Mouse (Mus musculus) hindbrain, embryonic 11.5 days (tissue): ENCODE results near the gene 1700018F24Rik. TPM values are rescaled to one million over a fixed set of nuclear protein-coding genes. Genes with fewer than 3 reads are reported as not detected.
"Not testable (repeated sequence)": the region's sequence is repeated elsewhere in the genome, so short reads cannot be mapped to it uniquely, and the experiment has no call there.

Experiments used
- ATAC-seq: fragments of 200-750 bp; cut with Nextera tagmentation; 2 replicates; pipeline ENCODE4 v1.8.0; 2017; ENCODE audit warnings: mild to moderate bottlenecking, moderate TSS enrichment, moderate library complexity; ENCODE audit not compliant: low FRiP score
- DNase-seq: peaks from one replicate; pipeline ENCODE4 v3.0.0-alpha.2; 2015; ENCODE audit warnings: low spot score
- H3K27ac ChIP-seq: fragments of 300-500 bp; sonication (generic); 2 replicates; pipeline ENCODE4 v1.5.1; 2014; ENCODE audit warnings: mild to moderate bottlenecking, low read depth, low read length
- H3K27me3 ChIP-seq: fragments of 300-500 bp; sonication (generic); 2 replicates; pipeline ENCODE4 v1.6.1; 2014; ENCODE audit warnings: mild to moderate bottlenecking, low read length, moderate library complexity, mixed read lengths; ENCODE audit not compliant: control insufficient read depth, insufficient read depth
- H3K36me3 ChIP-seq: fragments of 300-500 bp; sonication (generic); 2 replicates; pipeline ENCODE4 v1.6.1; 2014; ENCODE audit warnings: mild to moderate bottlenecking, low read length, moderate library complexity, mixed read lengths; ENCODE audit not compliant: control insufficient read depth, insufficient read depth
- H3K4me1 ChIP-seq: fragments of 300-500 bp; sonication (generic); replicated peaks from 2 replicates; pipeline ENCODE4 v1.6.1; 2014; ENCODE audit warnings: low read length, mixed read lengths; ENCODE audit not compliant: control insufficient read depth, insufficient read depth
- H3K4me2 ChIP-seq: fragments of 300-500 bp; sonication (generic); replicated peaks from 2 replicates; pipeline ENCODE4 v1.6.1; 2014; ENCODE audit warnings: mild to moderate bottlenecking, low read depth, low read length
- H3K4me3 ChIP-seq: fragments of 300-500 bp; sonication (generic); 2 replicates; pipeline ENCODE4 v1.5.1; 2014; ENCODE audit warnings: low read depth, low read length
- H3K9ac ChIP-seq: fragments of 300-500 bp; sonication (generic); 2 replicates; pipeline ENCODE4 v1.6.1; 2014; ENCODE audit warnings: low read depth, low read length
- H3K9me3 ChIP-seq: fragments of 300-500 bp; sonication (generic); 2 replicates; pipeline ENCODE4 v1.6.1; 2016; ENCODE audit warnings: low read length; ENCODE audit not compliant: control insufficient read depth
- whole genome bisulfite sequencing: fragments of 180-500 bp; shearing (Covaris S2); extraction: QIAGEN DNeasy Blood & Tissue Kit; methylation state at CpG from one replicate; pipeline ENCODE4 v1.1.7; 2014; 5-methylcytosine and 5-hydroxymethylcytosine counted together
- polyA plus RNA-seq: library from polyadenylated mRNA; unstranded; fragments of >200 nt; fragmentation: Nextera tagmentation; extraction: Ambion mirVana; gene quantifications from 2 replicates; pipeline ENCODE4 v1.2.1, GENCODE M21; 2014

The 1700018F24Rik gene
- polyA plus RNA-seq, 1 experiment from 2014 or later = not detected

DNA sequence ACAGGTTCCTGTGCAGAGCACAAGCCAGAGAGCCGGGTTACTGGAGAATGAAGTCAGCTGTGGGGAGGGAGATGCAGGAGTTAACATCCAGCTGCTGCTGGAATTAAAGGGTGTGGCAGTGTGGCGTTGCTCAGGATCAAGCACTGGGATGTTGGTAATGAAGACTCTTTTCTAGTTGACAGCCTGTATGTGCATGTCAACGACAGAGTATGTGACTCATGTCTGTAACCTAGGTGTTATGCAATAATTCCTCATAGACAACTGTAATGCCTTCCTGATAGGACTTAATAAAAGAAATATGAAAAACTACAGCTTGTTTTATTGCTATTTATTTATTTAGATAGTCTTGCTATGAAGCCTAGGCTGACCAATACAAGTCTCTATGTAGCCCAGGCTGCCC is 26.1 kb downstream of the 1700018F24Rik start:
- Histone ChIP-seq H3K27me3 (no peaks in the 10 kb centered on the region), H3K4me3 (no peak overlapping the region), H3K27ac (no peak overlapping the region), H3K4me1 (no peaks in the 10 kb centered on the region), H3K9me3 (no peaks in the 10 kb centered on the region), H3K4me2 (no peak overlapping the region), H3K36me3 (no peaks in the 10 kb centered on the region), H3K9ac (no peak overlapping the region)
- DNase-seq (no peak), ATAC-seq (no peak)
- 61% methylated on average over 3 of the region's 3 CpGs for WGBS

DNA sequence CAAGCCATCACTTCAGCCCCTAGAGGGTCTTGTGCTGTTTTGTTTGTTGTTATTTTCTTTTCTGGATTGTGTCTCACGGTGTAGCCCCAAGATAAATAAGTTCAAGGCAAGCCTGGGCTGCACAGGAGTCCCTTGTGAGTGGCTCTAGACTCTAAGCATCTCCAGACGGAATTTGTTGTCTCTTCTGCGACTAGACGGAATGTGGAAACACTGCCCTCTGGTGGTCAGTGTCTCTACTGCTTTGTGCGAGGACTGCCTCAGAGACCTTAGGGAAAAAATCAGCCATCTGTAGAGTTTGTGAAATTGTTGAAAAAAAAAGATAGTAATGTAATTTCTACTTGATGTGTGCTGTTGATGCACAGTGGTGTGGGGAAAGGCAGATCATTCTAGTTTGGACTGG is 26.9 kb downstream of the 1700018F24Rik start:
- WGBS = 1% methylated on average over 5 of the region's 5 CpGs
- ATAC-seq = peak; percentile 60; the same call in 1 of the 2 replicates
- H3K27me3 ChIP-seq = no peaks in the 10 kb centered on the region

GRCm38 (mm10) chr5:145071342-145071741 is 28.6 kb downstream of the 1700018F24Rik start:
- H3K36me3 ChIP-seq = no peaks in the 10 kb centered on the region
- no peaks in the 10 kb centered on the region for H3K9me3 ChIP-seq
- H3K9ac ChIP-seq = no peak overlapping the region
- H3K4me1 ChIP-seq = no peaks in the 10 kb centered on the region
- DNase-seq = peak; percentile 30
- H3K4me2 ChIP-seq = no peak overlapping the region
- no peak for ATAC-seq
- no peaks in the 10 kb centered on the region for H3K27me3 ChIP-seq
- no peak overlapping the region for H3K4me3 ChIP-seq
- 61% methylated on average over 6 of the region's 6 CpGs for WGBS
- no peak overlapping the region for H3K27ac ChIP-seq

More for the DNA sequence above, 26.9 kb downstream of the 1700018F24Rik start:
- no peak overlapping the region for H3K4me3 ChIP-seq
- H3K4me1 ChIP-seq = no peaks in the 10 kb centered on the region
- DNase-seq = peak; percentile 88
- no peak overlapping the region for H3K4me2 ChIP-seq
- H3K27ac ChIP-seq = no peak overlapping the region
- no peak overlapping the region for H3K9ac ChIP-seq
- H3K36me3 ChIP-seq = no peaks in the 10 kb centered on the region
- no peaks in the 10 kb centered on the region for H3K9me3 ChIP-seq

DNA sequence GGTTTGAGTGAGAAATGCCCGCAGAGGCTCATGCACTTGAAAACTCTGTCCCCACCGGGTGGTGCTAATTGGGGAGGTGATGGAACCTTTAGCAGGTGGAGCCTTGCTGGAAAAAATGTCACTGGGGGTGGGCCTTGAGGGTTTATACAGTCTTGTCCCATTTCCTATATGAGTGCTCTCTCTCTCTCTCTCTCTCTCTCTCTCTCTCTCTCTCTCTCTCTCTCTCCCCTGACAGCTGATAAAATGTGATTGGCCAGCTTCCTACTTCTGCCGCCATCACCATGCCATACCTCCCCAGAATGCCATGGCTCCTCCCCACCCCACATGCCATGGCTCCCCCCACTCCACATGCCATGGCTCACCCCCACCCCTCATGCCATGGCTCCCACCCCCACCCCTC is 32.3 kb downstream of the 1700018F24Rik start:
- no peaks in the 10 kb centered on the region for H3K4me1 ChIP-seq
- no peaks in the 10 kb centered on the region for H3K36me3 ChIP-seq
- H3K9ac ChIP-seq = no peak overlapping the region
- ATAC-seq = no peak
- H3K9me3 ChIP-seq = no peaks in the 10 kb centered on the region
- no peak overlapping the region for H3K4me2 ChIP-seq
- no peak overlapping the region for H3K27ac ChIP-seq
- no peak for DNase-seq
- H3K27me3 ChIP-seq = no peaks in the 10 kb centered on the region
- WGBS = 76% methylated on average over 3 of the region's 3 CpGs
- H3K4me3 ChIP-seq = no peak overlapping the region

GRCm38 (mm10) chr5:145081866-145082613 is 39.2 kb downstream of the 1700018F24Rik start:
- WGBS = 91% methylated on average over 10 of the region's 10 CpGs
- Histone ChIP-seq H3K4me1 (no peaks in the 10 kb centered on the region), H3K4me2 (no peak overlapping the region), H3K9ac (no peak overlapping the region), H3K27me3 (no peaks in the 10 kb centered on the region), H3K36me3 (no peaks in the 10 kb centered on the region), H3K4me3 (no peak overlapping the region), H3K27ac (no peak overlapping the region), H3K9me3 (no peaks in the 10 kb centered on the region)
- ATAC-seq (no peak), DNase-seq (no peak)

- H3K27ac ChIP-seq = peak overlapping the region; percentile 79
- not testable (repeated sequence) for H3K36me3 ChIP-seq, DNase-seq, H3K9me3 ChIP-seq, H3K4me1 ChIP-seq, H3K27me3 ChIP-seq
- ATAC-seq = peak; percentile 43
- H3K4me2 ChIP-seq = peak overlapping the region; percentile 74
- H3K9ac ChIP-seq = peak overlapping the region; percentile 75
- WGBS = 50% methylated on average over 6 of the region's 6 CpGs
- peak overlapping the region; percentile 72 for H3K4me3 ChIP-seq
Observed at GRCm38 (mm10) chr5:145083201-145083600, 40.4 kb downstream of the 1700018F24Rik start.

DNA sequence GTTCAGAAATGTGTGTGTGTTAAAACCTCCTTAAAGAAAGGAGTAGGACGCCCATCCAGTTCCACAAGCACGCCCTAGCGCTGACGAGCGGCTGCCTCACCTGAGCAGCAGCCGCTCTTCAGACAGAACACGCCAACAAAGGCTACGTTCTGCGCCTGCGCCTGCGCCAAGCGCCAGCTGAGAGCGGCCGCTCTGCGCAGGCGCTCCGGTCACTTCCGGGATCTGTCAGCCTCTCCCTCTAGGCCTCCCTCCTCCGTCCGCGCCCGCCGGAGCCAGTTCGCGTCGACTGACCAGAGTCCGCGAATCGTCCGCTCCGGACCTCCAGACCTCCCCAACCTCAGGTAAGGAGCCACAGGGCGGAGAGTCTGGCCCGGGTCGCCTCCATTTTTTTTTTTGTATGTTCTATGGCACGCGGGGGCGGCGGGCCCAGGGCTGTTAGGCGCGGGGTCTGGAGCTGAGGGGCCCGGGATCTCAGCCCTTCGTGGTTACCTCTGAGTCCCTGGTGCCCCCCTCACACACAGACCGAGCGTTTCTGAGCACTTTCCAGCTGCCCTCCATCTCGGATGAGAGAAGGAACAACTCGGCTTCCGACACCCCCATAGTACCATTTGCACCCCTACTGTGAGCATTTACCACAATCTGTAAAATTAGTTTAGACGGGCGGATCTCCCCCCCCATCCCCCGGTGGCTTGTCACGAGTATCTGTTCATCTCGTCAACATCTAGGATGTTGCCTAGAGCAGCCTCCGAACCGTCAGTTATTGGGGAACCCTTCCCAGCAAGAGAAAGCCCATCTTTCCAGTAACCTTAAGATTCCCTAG is 41.1 kb downstream of the 1700018F24Rik start, which contains the start of the genes Arpc1a and Kpna7:
TSS of gene Arpc1a (plus strand) at position 199 of the 820 bp plus-strand sequence.
TSS of gene Kpna7 (minus strand) at position 399 of the 820 bp plus-strand sequence.
- Histone ChIP-seq H3K4me1 (no peaks in the 10 kb centered on the region), H3K4me2 (peak within 1 kb of the TSS; percentile 74), H3K27ac (peak within 1 kb of the TSS; percentile 79), H3K36me3 (no peaks in the 10 kb centered on the region), H3K9ac (peak within 1 kb of the TSS; percentile 75), H3K27me3 (no peaks in the 10 kb centered on the region), H3K9me3 (no peaks in the 10 kb centered on the region), H3K4me3 (peak within 1 kb of the TSS; percentile 72)
- under 1% methylated on average over 53 of the region's 54 CpGs for WGBS
- peak; percentile 97 for DNase-seq
- ATAC-seq = peak; percentile 96

DNA sequence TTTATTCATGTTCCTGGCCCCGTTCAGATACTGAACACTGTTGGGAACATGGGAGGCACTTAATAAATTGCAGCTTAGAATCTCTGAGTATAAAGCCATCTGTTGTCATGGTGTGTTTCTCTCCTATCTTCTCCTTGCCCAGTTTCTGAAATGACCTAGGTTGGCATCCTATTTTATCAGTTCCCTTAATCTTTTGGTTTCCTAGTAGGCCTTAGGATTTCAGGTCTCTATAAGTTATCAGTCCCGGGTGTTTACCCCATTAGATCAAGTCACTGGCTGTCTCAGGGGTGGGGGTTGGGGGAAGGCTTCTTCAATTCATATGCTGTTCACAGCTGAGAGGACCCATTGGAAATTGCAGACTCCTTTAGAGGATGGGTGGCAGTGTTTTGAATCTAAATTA is 42.0 kb downstream of the 1700018F24Rik start:
- no peak for DNase-seq
- H3K4me3 ChIP-seq = peak overlapping the region; percentile 72; the same call in 1 of the 2 replicates
- no peak overlapping the region; the same call in none of the 2 replicates for H3K9ac ChIP-seq
- H3K36me3 ChIP-seq = no peaks in the 10 kb centered on the region
- H3K4me1 ChIP-seq = no peaks in the 10 kb centered on the region
- H3K4me2 ChIP-seq = peak overlapping the region; percentile 74
- H3K27ac ChIP-seq = no peak overlapping the region
- no peaks in the 10 kb centered on the region for H3K9me3 ChIP-seq
- H3K27me3 ChIP-seq = no peaks in the 10 kb centered on the region
- 80% methylated on average over 2 of the region's 2 CpGs for WGBS
- no peak for ATAC-seq
